Mouse (Mus musculus) liver, postnatal 0 days (tissue): ENCODE results near the gene Hmbs.

Experiments
- CTCF ChIP-seq: sonication (generic); IDR thresholded peaks from 2 replicates; pipeline ENCODE4 v1.5.1; 2016; ENCODE audit warnings: antibody characterized with exemption, low read depth
- EP300 ChIP-seq: IDR thresholded peaks from 2 replicates; pipeline ENCODE4 v1.6.1; 2016; ENCODE audit warnings: antibody characterized with exemption, low read depth, mild to moderate bottlenecking

DNA sequence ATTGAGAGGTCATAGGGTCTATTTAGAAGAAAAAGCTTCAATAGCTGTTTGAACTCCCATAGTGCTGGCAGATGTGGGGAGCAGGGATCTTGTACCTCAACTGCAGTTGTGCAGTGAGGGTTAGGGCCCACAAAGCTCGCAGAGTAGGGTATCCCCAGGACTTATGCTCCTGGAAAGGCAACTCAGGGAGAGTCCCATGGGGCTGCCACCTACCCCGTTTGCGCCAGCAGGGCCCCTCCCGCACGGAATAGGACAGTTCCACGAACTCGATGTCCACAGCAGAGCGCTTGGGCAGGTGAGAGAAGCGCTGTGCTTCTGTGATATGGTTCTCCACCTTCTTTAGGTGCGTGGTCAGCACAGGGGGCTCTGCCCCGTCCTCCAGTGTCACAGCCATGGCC lies 57.0 kb downstream of the Hmbs start:
- TF ChIP-seq CTCF (no peak), EP300 (no peak)
